Mouse (Mus musculus) thymus, postnatal 36 days (tissue): ENCODE measurements around the gene Ubb.

Source experiments
- DNase-seq, 2 experiments: peaks; one replicate each; pipeline ENCODE4 v3.0.0; 2022; ENCODE audit warnings: mixed read lengths in 2 of 2

Ubb gene

GRCm38 (mm10) chr11:62584671-62585206, 33.8 kb downstream of the Ubb start:
- no peak for DNase-seq

- no peak for DNase-seq
Observed at GRCm38 (mm10) chr11:62587034-62587433, 36.1 kb downstream of the Ubb start.

- DNase-seq: no peak
Observed at GRCm38 (mm10) chr11:62589391-62589790, 38.4 kb downstream of the Ubb start.

GRCm38 (mm10) chr11:62591026-62591425, 40.1 kb downstream of the Ubb start:
- DNase-seq: no peak

- DNase-seq: no peak
Observed at GRCm38 (mm10) chr11:62591904-62592575, 41.1 kb downstream of the Ubb start.

- DNase-seq: no peak
Observed at GRCm38 (mm10) chr11:62598571-62598970, 47.6 kb downstream of the Ubb start.

GRCm38 (mm10) chr11:62601732-62602618, 51.0 kb downstream of the Ubb start:
- DNase-seq: no peak
